Mouse (Mus musculus) stomach, embryonic 16.5 days (tissue): ENCODE measurements around the gene Slc17a6. TPM values are rescaled to one million over a fixed set of nuclear protein-coding genes. Genes with fewer than 3 reads are reported as not detected.

Experiments used
- ATAC-seq: fragments of 200-750 bp; cut with Nextera tagmentation; 2 replicates; pipeline ENCODE4 v1.8.0; 2017; ENCODE audit warnings: moderate number of reproducible peaks, moderate TSS enrichment; ENCODE audit not compliant: insufficient read depth, low FRiP score
- H3K27ac ChIP-seq: fragments of 300-500 bp; sonication (generic); 2 replicates; pipeline ENCODE4 v1.5.1; 2014; ENCODE audit warnings: low read length
- H3K27me3 ChIP-seq: fragments of 300-500 bp; sonication (generic); 2 replicates; pipeline ENCODE4 v1.6.1; 2014; ENCODE audit warnings: low read length, control low read depth, mixed read lengths; ENCODE audit not compliant: control insufficient read depth, insufficient read depth
- H3K36me3 ChIP-seq: fragments of 300-500 bp; sonication (generic); 2 replicates; pipeline ENCODE4 v1.6.1; 2014; ENCODE audit warnings: low read length; ENCODE audit not compliant: control insufficient read depth, insufficient read depth
- H3K4me1 ChIP-seq: fragments of 300-500 bp; sonication (generic); 2 replicates; pipeline ENCODE4 v1.6.1; 2014; ENCODE audit warnings: low read length, control low read depth, mixed read lengths; ENCODE audit not compliant: control insufficient read depth, insufficient read depth
- H3K4me2 ChIP-seq: fragments of 300-500 bp; sonication (generic); 2 replicates; pipeline ENCODE4 v1.6.1; 2014; ENCODE audit warnings: low read depth, low read length, mixed read lengths
- H3K4me3 ChIP-seq: fragments of 300-500 bp; sonication (generic); replicated peaks from 2 replicates; pipeline ENCODE4 v1.5.1; 2014; ENCODE audit warnings: mild to moderate bottlenecking, low read length
- H3K9ac ChIP-seq: fragments of 300-500 bp; sonication (generic); 2 replicates; pipeline ENCODE4 v1.6.1; 2014; ENCODE audit warnings: low read length
- H3K9me3 ChIP-seq: fragments of 300-500 bp; sonication (generic); replicated peaks from 2 replicates; pipeline ENCODE4 v1.6.1; 2016; ENCODE audit warnings: low read length, control low read depth; ENCODE audit not compliant: control insufficient read depth
- WGBS: fragments of 180-500 bp; shearing (Covaris S2); extraction: QIAGEN DNeasy Blood & Tissue Kit; methylation state at CpG from one replicate; pipeline ENCODE4 v1.1.7; 2014; 5-methylcytosine and 5-hydroxymethylcytosine counted together
- polyA plus RNA-seq: library from polyadenylated mRNA; unstranded; fragments of >200 nt; fragmentation: Nextera tagmentation; extraction: Ambion mirVana; gene quantifications from 2 replicates; pipeline ENCODE4 v1.2.1, GENCODE M21; 2015

Gene Slc17a6
- 0.03 and 0.25 TPM in 2 replicates for polyA plus RNA-seq

GRCm38 (mm10) chr7:51621694-51622145 is at the start of gene Slc17a6:
TSS of gene Slc17a6 (plus strand) at chr7:51622006.
- no peak within 1 kb of the TSS for H3K4me3 ChIP-seq
- no peaks in the 10 kb centered on the region for H3K36me3 ChIP-seq
- no peaks in the 10 kb centered on the region for H3K9me3 ChIP-seq
- no peak within 1 kb of the TSS for H3K27ac ChIP-seq
- no peak within 1 kb of the TSS for H3K9ac ChIP-seq
- peaks cover 38% of the 10 kb centered on the region for H3K27me3 ChIP-seq
- no peaks in the 10 kb centered on the region for H3K4me1 ChIP-seq
- under 1% methylated on average over 23 of the region's 23 CpGs for WGBS
- ATAC-seq: no peak
- H3K4me2 ChIP-seq: no peak within 1 kb of the TSS

GRCm38 (mm10) chr7:51600021-51600420 is 21.8 kb upstream of the Slc17a6 start:
- no peak overlapping the region for H3K4me3 ChIP-seq
- H3K27ac ChIP-seq: no peak overlapping the region
- no peak overlapping the region for H3K4me2 ChIP-seq
- no peak overlapping the region for H3K9ac ChIP-seq
- no peaks in the 10 kb centered on the region for H3K27me3 ChIP-seq
- no peak for ATAC-seq
- H3K36me3 ChIP-seq: no peaks in the 10 kb centered on the region
- no peaks in the 10 kb centered on the region for H3K9me3 ChIP-seq
- WGBS: 80% methylated on average over 4 of the region's 4 CpGs
- H3K4me1 ChIP-seq: no peaks in the 10 kb centered on the region

DNA sequence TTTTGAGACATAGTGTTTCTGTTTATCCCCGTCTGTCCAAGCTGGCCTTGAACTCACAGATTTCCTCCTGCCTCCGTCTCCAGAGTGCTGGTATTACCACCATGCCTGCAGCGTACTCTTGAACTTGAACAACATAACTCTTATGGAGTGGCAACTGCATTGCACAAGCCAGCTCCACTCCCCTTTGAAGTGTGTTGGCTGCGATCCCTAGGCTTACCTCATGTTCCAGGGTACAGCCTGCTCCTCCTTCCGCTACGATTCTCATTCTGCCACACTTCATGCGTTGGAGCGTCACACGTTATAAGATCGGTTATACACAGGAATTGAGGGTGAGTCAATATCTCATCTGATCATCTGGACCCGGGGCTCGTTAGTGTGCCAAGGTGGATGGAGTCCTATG is 18.1 kb upstream of the Slc17a6 start:
- no peak for ATAC-seq
- Histone ChIP-seq H3K27me3 (no peaks in the 10 kb centered on the region), H3K4me1 (no peaks in the 10 kb centered on the region), H3K9me3 (no peaks in the 10 kb centered on the region), H3K36me3 (no peaks in the 10 kb centered on the region), H3K27ac (no peak overlapping the region), H3K4me2 (no peak overlapping the region), H3K9ac (no peak overlapping the region), H3K4me3 (no peak overlapping the region)
- WGBS: 84% methylated on average over 12 of the region's 12 CpGs

DNA sequence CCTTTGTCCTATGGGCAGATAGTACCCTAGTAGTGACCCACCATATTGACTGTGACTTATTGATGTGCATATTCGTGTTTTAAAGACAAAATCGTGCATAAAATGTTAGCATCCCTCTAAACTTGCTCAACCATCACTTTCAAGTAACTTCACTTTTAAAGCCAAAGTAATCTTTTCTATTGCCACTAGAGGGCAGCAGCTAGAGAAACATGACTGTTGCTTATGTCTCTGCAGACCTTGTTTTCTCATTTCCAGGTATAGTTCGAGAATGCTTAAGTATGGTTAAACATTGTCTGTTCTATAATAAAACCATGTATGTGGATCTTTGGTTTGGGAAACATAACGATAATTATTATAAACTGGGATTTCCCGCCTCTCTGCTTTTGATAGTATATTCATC is 7.4 kb upstream of the Slc17a6 start:
- no peaks in the 10 kb centered on the region for H3K27me3 ChIP-seq
- WGBS: 35% methylated on average over 5 of the region's 5 CpGs
- H3K9me3 ChIP-seq: no peaks in the 10 kb centered on the region
- H3K4me1 ChIP-seq: no peaks in the 10 kb centered on the region
- H3K9ac ChIP-seq: no peak overlapping the region
- H3K27ac ChIP-seq: no peak overlapping the region
- H3K4me3 ChIP-seq: no peak overlapping the region
- no peaks in the 10 kb centered on the region for H3K36me3 ChIP-seq
- ATAC-seq: no peak
- no peak overlapping the region for H3K4me2 ChIP-seq

DNA sequence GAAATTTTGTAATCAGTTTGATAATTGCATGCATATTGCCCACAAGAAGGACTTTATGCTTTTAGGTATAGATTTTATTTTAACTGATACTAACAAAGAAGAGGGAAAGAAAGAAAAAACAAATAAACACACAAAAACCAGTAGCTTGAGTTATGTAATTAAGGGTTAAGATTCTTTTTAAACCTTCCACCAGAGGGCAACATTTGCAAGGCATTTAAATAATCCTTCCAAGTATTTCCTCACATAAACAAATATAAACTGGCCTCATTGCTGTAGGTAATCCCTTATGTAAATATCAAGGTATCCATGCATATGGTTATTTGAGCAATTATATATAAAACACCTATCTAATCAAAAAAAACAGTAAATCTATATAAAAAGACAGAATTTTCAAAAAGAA is 3.9 kb upstream of the Slc17a6 start:
- ATAC-seq: no peak
- H3K4me2 ChIP-seq: no peak overlapping the region

DNA sequence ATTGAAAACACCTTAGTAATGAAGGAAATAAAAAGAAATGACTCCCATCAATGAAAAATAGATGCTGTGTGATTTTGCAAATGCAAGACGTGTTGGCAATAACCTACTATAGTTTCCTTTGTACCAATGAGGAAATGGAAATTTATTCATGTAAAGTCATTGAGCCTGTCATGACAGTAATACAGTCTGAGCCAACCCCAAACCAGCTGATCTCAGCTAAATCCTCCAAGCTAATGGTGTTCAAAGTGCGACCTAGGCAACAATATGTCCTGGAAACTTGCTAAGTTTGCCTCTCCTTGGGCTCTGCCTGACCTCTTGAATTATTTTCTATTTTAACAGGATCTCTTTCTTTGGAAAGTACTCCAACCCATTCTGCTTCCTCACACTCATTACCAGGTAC is 3.4 kb upstream of the Slc17a6 start:
- H3K4me3 ChIP-seq: no peak overlapping the region
- H3K27ac ChIP-seq: no peak overlapping the region
- no peak overlapping the region for H3K4me2 ChIP-seq
- 26% methylated on average over 2 of the region's 2 CpGs for WGBS
- H3K9ac ChIP-seq: no peak overlapping the region
- H3K9me3 ChIP-seq: no peaks in the 10 kb centered on the region
- H3K4me1 ChIP-seq: no peaks in the 10 kb centered on the region
- peaks cover 16% of the 10 kb centered on the region for H3K27me3 ChIP-seq
- no peak for ATAC-seq
- no peaks in the 10 kb centered on the region for H3K36me3 ChIP-seq

More for the DNA sequence above, 3.9 kb upstream of the Slc17a6 start:
- Histone ChIP-seq H3K4me1 (no peaks in the 10 kb centered on the region), H3K27me3 (peaks cover 15% of the 10 kb centered on the region), H3K4me3 (no peak overlapping the region), H3K9me3 (no peaks in the 10 kb centered on the region), H3K36me3 (no peaks in the 10 kb centered on the region), H3K27ac (no peak overlapping the region), H3K9ac (no peak overlapping the region)

- Histone ChIP-seq H3K27ac (no peak overlapping the region), H3K4me1 (no peaks in the 10 kb centered on the region), H3K4me3 (no peak overlapping the region), H3K36me3 (no peaks in the 10 kb centered on the region), H3K9me3 (no peaks in the 10 kb centered on the region), H3K9ac (no peak overlapping the region), H3K27me3 (peaks cover 32% of the 10 kb centered on the region), H3K4me2 (no peak overlapping the region)
- no peak for ATAC-seq
- WGBS: 39% methylated on average over 1 of the region's 1 CpGs
Observed at GRCm38 (mm10) chr7:51619977-51620376, 1.8 kb upstream of the Slc17a6 start.

GRCm38 (mm10) chr7:51622196-51622595 is 390 bp downstream of the Slc17a6 start:
- Histone ChIP-seq H3K36me3 (no peaks in the 10 kb centered on the region), H3K4me1 (no peaks in the 10 kb centered on the region), H3K9me3 (no peaks in the 10 kb centered on the region), H3K4me3 (no peak overlapping the region), H3K27ac (no peak overlapping the region), H3K9ac (no peak overlapping the region), H3K27me3 (peaks cover 43% of the 10 kb centered on the region), H3K4me2 (no peak overlapping the region)
- no peak for ATAC-seq
- 2% methylated on average over 18 of the region's 18 CpGs for WGBS

GRCm38 (mm10) chr7:51622666-51623065 is 860 bp downstream of the Slc17a6 start:
- no peaks in the 10 kb centered on the region for H3K4me1 ChIP-seq
- 3% methylated on average over 5 of the region's 5 CpGs for WGBS
- H3K36me3 ChIP-seq: no peaks in the 10 kb centered on the region
- H3K27ac ChIP-seq: no peak overlapping the region
- peaks cover 48% of the 10 kb centered on the region for H3K27me3 ChIP-seq
- no peak overlapping the region for H3K9ac ChIP-seq
- no peak for ATAC-seq
- no peaks in the 10 kb centered on the region for H3K9me3 ChIP-seq
- no peak overlapping the region for H3K4me2 ChIP-seq
- H3K4me3 ChIP-seq: no peak overlapping the region
